Mouse (Mus musculus): Measurements from ENCODE around the gene Naa80.

GRCm38 (mm10) chr9:107628721-107629410 lies 50.2 kb downstream of the Naa80 start:
- TF ChIP-seq CTCF (conservative IDR thresholded peaks at IDR 0.05; ENCODE audit: low read length) (no peak), NANOG (IDR thresholded peaks at IDR 0.05; ENCODE audit: borderline replicate concordance, low read length) (no peak)
